In genomic region chr16:91936340-91937030, GRCm38 (mm10) we compare ENCODE assay signal across 8 mouse cellular contexts.
DNase-seq lines count a peak whose midpoint lies in the region; ATAC-seq and TF ChIP-seq lines count a peak whose summit lies in the region.
"Had no signal": no experiment of that assay in that cellular context is flagged by ENCODE, and none has a peak within 500 bp of the region (broad histone marks: within the 10 kb centered on the region; RNA-seq: fewer than 3 reads in every experiment).

No protein-coding gene starts in this region.

- DNase-seq in WW6 (ENCODE audit: low read depth, low spot score): peak; percentile 52
- DNase-seq in cerebellum, adult 2 months: peak; percentile 77 to 90
- peak; percentile 92 for DNase-seq in hindlimb bud, embryonic 11.5 days (ENCODE audit: extremely low spot score, low read depth, low spot score)
- peak; percentile 76 to 87 for DNase-seq in left cerebral cortex, adult 2 months (ENCODE audit: extremely low spot score in 1 of 2, low spot score in 2 of 2)
- DNase-seq in midbrain, embryonic 14.5 days: peak; percentile 96
- peak; percentile 75 to 91 for DNase-seq in spleen, postnatal 10 days (ENCODE audit: low spot score in 2 of 2)

- H3K9me3 ChIP-seq in midbrain, embryonic 14.5 days (ENCODE audit: control insufficient read depth, low read length): no peaks in the 10 kb centered on the region

- no peaks in the 10 kb centered on the region for H3K27me3 ChIP-seq in cerebellum, adult 2 months (ENCODE audit: control insufficient read depth, insufficient read depth, low read length)
- H3K27me3 ChIP-seq in midbrain, embryonic 14.5 days (ENCODE audit: control insufficient read depth, insufficient read depth, low read length): no peaks in the 10 kb centered on the region

- no peaks in the 10 kb centered on the region for H3K36me3 ChIP-seq in midbrain, embryonic 14.5 days (ENCODE audit: control insufficient read depth, insufficient read depth, low read length)

- ATAC-seq in frontal cortex, adult (ENCODE audit: low TSS enrichment): peak; percentile 61
- ATAC-seq in midbrain, embryonic 14.5 days (ENCODE audit: low FRiP score, low TSS enrichment): no peak; the same call in 1 of the 2 replicates

- WGBS in cerebellum, adult 2 months: 44% methylated on average over 10 of the region's 10 CpGs
- 48% methylated on average over 10 of the region's 10 CpGs for WGBS in midbrain, embryonic 14.5 days

- intact Hi-C loops in left cerebral cortex, adult 2 months (cut with DNase I): loop anchor here (1.0 to 10.0 kb wide), 3 partner anchors 122 to 350 kb away; partner anchors contain the start of genes Gm49711, Mrps6 and Slc5a3

- no peaks in the 10 kb centered on the region for H3K4me1 ChIP-seq in cerebellum, adult 2 months (ENCODE audit: control insufficient read depth, insufficient read depth, low read length)
- H3K4me1 ChIP-seq in midbrain, embryonic 14.5 days (ENCODE audit: control insufficient read depth, insufficient read depth, low read length): no peaks in the 10 kb centered on the region

- H3K4me2 ChIP-seq in midbrain, embryonic 14.5 days (ENCODE audit: low read length): no peak overlapping the region

- no peak for TF ChIP-seq POLR2A in cerebellum, adult 2 months (IDR thresholded peaks at IDR 0.05; ENCODE audit: borderline replicate concordance, insufficient read depth, low read length)

- H3K9ac ChIP-seq in midbrain, embryonic 14.5 days (replicated peaks; ENCODE audit: low read length): no peak overlapping the region

- peak; percentile 89 for TF ChIP-seq CTCF in cerebellum, adult 2 months (IDR thresholded peaks at IDR 0.05; ENCODE audit: borderline replicate concordance, insufficient read depth, low read depth, low read length)
- peak; percentile 87 for TF ChIP-seq CTCF in left cerebral cortex, adult 2 months (IDR thresholded peaks at IDR 0.05)

- no peak overlapping the region for H3K27ac ChIP-seq in cerebellum, adult 2 months (ENCODE audit: insufficient read depth, low read length)
- no peak overlapping the region for H3K27ac ChIP-seq in left cerebral cortex, adult 2 months
- H3K27ac ChIP-seq in midbrain, embryonic 14.5 days (replicated peaks; ENCODE audit: low read depth, low read length): no peak overlapping the region

- H3K4me3 ChIP-seq in cerebellum, adult 2 months (replicated peaks; ENCODE audit: insufficient read depth, low read depth, low read length): no peak overlapping the region
- no peak overlapping the region for H3K4me3 ChIP-seq in left cerebral cortex, adult 2 months
- H3K4me3 ChIP-seq in midbrain, embryonic 14.5 days (replicated peaks; ENCODE audit: low read depth, low read length): no peak overlapping the region
- H3K4me3 ChIP-seq: myocyte had no signal
